Mouse (Mus musculus) heart, postnatal 10 days (tissue): ENCODE data around the gene Robo3. TPM values are rescaled to one million over a fixed set of nuclear protein-coding genes. Genes with fewer than 3 reads are reported as not detected.
A peak's percentile ranks its signal among the peaks of the same experiment; 100 is the strongest.

Experiments used
- DNase-seq, 2 experiments: peaks; one replicate each; pipeline ENCODE4 v3.0.0; 2021
- intact Hi-C: fragments of 180-260 bp; cut with DNase I; formaldehyde crosslinking; loops from one replicate; pipeline ENCODE4 v1.15.1; 2025
- total RNA-seq, 2 experiments: library from RNA; stranded (reverse); gene quantifications; 2 replicates each; pipeline ENCODE4 v1.2.3; 2021

The Robo3 gene
- total RNA-seq, 2 experiments from 2014 or later: not detected

DNA sequence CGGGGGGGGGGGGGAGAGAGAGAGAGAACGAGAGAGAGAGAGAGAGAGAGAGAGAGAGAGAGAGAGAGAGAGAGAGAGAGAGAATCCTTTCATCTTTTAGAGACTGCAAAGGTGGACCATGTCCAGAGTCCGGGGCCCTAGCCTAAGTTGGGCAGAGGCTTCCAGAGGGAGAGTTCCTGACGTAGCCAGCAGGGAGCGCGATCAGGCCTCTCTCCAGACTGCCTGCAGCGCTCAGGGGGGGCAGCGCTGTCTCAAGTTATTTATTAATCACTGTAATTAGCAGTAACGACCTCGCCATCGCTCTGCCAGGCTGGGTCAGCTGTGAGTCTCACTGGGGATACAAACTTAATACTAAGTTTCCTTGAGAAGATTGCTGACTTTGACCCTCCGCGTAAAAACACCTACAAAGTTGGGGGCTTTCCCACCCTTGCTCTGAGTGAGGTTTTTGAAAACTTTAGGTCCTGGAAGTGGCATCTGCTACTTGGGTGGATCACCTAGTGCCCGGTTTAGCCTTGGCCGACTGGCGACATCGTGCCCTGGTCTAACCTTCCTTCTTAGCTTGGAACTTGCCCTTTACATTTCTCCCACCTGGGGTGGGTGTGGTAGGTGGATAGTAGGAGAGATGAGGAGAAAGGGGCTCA is 900 bp downstream of the Robo3 start:
- peak; percentile 50 to 72 for DNase-seq
- intact Hi-C loops: no loop called here

DNA sequence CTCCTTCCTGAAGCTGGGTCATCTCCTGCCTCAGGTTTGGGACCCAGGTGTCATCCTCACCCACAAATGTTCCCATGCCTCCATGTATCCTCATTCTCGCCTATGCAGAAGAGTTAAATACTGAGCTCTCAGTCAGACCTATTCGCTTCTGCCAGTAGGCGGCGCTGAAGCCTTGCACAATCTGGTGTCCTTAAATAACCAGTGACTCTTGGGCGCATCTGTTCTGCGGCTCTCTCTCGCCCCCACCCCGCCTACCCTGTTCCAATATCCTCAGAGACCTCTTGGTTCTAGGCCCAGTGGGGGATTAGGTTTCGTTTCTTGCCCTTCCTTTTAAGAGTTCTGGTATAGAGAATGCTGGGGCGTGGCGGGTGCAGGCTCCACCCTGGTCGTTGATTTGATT is 2.5 kb downstream of the Robo3 start:
- intact Hi-C loops: loop anchor here (1.0 to 2.0 kb wide), 3 partner anchors 30 to 502 kb away; no protein-coding TSS in a partner anchor
- DNase-seq: peak; percentile 90 to 95

DNA sequence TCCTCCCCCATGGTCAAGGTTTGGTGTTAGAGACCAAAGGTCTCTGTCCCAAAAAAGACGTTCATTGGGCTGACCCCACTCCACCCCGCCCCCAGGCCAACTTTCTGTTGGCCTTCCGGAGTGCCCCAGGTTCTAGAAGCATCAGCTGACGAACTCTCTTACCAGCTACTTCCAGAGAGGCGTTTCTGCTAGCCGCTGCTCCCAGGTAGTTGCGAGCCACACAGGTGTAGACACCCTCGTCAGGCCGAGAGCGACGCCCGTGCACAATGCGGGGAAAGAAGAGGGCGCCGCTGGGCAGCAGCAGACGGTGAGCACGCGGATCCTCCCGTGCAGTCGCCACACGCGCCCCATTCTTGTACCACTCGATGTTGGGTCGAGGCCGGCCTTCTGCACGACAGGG is 3.7 kb downstream of the Robo3 start:
- DNase-seq: no peak
- intact Hi-C loops: no loop called here

DNA sequence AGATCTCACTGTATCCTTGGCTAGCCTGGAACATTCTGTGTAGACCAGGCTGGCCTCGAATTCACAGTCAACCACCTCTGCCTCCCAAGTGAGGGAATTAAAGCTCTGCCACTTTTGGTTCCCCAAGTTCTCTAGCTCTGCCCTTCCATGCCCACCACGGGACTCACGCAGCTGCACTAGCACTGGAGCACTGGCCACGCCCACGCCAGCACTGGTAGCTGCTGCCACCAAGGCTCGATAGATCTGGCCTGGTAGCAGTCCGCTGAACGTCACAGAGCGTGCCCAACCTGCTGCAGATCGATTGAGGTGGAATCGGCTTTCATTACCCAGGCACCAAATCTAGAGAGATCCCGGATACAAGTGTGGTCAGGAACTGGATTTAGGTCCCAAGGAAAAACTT is 11.8 kb downstream of the Robo3 start:
- intact Hi-C loops: no loop called here
- DNase-seq: no peak

DNA sequence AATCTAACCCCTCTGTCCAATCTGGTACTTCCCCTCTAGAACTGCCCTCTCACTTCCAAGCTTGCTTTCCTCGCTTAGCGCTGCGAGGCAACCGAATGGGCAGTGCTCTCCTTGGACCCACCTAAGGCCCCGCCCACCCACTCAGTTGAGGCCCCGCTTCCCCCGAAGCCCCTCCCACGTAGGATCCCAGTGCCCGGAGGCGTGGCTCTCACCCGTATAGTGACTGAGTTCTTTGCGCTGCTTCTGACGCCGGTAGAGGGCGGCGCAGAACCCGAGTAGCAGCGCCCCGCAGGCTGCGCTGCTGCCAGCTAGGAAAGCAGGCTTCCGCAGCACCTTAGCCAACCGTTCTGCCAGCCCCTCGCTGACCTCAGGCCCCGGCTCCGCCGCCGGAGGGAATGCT is 12.4 kb downstream of the Robo3 start:
- intact Hi-C loops: no loop called here
- DNase-seq: peak; percentile 84

DNA sequence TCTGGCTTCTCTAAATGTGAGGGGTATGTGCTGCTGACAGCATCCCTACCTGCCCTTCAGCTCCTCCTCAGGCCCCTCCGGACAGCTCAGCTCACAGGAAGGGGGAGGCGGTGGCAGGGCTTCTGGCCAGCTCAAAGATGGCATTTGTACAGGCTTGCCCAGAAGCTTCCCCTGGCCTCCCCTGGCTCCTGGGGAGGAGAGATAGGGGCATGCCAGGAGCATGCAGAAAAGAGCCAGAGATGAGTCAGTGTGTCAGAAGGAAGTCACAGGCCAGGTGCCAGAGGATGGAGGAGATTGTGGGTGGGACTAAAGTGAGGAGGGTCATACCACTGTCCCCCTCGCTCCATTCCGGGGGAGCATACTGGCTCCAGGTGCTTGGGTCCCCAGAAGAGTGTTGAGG is 14.3 kb downstream of the Robo3 start:
- DNase-seq: no peak
- intact Hi-C loops: loop anchor here (5.0 kb wide), 1 partner anchor 119 kb away; the partner anchor contains the start of gene Vsig2

DNA sequence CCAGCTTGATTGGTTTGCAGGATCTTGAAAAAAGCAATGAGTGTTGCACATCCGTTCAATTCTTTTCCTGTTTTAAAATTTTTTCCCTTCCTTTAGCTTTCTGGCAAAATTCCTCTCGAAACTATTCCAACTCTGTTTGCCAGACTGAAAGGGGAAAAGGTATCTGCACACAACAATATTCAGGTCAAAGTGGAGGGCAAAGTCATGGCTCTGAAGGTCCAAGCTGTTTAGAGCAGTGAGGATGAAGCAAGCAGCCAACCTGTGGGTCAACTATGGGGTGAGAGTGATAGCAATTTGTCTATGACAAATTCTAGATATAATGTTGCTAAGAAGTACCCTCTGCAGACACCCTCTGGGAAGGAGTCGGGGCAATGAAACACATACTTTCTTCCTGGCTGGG is 18.4 kb downstream of the Robo3 start:
- intact Hi-C loops: loop anchor here (5.0 kb wide), 1 partner anchor 123 kb away; the partner anchor contains the start of gene Vsig2
- no peak for DNase-seq

DNA sequence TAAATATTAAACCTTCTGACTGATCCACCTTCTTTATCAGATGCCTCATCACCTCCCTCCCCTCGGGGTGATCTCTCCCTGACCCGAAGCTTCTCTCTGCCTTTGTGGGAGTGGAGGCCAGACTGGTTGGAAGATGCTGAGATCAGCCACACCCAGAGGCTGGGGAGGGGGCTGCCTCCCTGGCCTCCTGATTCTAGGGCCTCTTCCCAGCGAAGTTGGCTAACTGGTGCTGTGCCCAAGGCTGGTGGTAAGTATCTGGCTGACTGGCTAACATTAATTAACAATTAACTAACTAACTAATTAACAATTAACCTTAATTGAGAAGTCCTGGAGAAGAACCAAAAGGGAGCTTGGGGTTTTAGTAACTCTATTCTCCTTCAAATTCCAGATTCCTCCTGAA is 20.1 kb downstream of the Robo3 start:
- intact Hi-C loops: no loop called here
- no peak for DNase-seq

DNA sequence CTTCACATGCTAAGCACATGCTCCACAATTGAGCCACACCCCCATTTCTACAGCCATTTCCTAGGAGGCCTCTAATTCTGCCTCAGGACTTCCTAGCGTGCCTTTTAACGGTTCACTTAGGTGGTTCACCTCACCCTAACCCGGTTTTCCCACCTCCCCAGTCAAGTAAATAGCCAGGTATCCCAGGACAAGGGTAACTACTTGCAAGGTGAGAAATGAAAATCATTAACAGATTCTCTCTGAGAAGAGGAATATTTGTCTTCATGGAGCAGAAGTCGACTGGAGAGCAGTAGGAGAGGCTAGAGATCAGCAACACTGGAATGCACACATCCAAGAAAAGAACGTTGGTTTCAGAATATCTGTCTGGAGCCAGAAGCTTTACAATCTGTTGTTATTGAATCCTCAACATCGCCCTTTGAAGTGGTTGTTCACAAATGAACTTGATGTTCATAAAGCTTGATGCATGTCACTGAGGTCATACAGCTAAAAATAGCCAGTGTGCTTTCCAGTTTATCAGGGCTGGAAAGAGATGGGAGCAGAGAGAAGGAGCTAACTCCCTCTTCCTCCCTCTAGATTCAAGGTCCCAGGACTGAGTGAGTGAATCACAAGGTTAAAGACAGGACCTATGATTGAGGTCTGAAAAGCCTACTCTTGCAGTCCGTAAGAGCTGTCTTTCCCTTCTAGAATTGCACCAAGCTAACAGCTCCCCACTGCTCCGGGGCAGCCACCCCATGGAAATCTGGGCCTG is 23.2 kb downstream of the Robo3 start:
- intact Hi-C loops: loop anchor here (5.0 kb wide), 1 partner anchor 137 kb away; no protein-coding TSS in a partner anchor
- no peak for DNase-seq

DNA sequence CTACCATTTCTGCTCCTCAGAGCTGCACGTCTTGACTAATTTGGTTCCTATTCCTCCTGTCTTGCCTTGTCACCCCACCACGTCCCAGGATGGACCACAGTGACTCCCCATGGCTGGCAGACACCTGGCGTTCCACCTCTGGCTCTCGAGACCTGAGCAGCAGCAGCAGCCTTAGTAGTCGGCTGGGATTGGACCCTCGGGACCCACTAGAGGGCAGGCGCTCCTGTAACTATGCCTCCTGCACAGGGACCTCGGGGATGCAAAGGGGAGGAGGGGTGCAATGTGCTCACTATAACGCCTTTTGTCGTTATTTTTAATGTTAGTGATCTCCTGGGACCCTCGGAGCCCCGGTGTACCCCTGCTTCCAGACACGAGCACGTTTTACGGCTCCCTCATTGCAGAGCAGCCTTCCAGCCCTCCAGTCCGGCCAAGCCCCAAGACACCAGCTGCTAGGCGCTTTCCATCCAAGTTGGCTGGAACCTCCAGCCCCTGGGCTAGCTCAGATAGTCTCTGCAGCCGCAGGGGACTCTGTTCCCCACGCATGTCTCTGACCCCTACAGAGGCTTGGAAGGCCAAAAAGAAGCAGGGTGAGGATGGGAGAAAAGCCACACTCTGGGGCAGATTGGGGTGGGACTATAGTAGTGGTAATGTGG is 25.1 kb downstream of the Robo3 start:
- peak; percentile 58 to 59 for DNase-seq
- intact Hi-C loops: loop anchor here (5.0 kb wide), 1 partner anchor 139 kb away; no protein-coding TSS in a partner anchor

DNA sequence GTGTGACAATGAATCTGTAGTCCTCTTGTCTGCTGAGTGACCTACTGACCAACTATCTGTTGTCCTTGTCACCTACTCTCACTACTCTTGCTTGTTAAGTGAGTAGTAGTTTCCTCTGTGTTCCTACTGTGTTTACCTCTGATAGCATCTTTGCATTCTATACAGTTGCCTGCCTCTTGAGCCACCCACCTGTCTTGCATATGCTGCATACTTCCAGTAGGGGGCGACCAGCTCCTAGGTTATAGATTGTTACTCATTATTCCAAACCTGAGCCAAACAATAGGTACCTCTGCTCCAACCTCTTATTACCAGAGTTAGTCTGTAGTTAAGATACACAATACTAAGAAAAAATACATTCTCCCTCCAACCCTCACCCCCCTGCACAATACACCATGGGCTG is 26.7 kb downstream of the Robo3 start:
- peak in 1 of 2 experiments; percentile 45 for DNase-seq
- intact Hi-C loops: loop anchor here (5.0 kb wide), 1 partner anchor 141 kb away; no protein-coding TSS in a partner anchor

DNA sequence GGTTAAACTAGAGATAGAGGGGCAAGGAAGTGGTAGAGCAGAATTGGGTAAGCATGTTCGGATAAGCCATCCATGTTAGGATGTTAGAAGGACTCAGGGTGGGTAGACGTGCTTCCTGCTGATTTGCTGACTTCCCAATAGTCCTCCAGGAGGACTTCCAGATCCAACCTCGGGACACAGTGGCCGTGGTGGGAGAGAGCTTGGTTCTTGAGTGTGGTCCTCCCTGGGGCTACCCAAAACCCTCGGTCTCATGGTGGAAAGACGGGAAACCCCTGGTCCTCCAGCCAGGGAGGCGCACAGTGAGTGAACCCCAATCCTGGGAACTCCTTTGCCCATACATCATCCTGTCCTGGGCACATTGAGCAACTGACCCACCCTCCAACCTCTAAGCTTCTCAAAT is 30.0 kb downstream of the Robo3 start:
- intact Hi-C loops: loop anchor here (2.0 to 5.0 kb wide), 3 partner anchors 18 to 56 kb away; partner anchors contain the start of gene Ccdc15
- DNase-seq: no peak

DNA sequence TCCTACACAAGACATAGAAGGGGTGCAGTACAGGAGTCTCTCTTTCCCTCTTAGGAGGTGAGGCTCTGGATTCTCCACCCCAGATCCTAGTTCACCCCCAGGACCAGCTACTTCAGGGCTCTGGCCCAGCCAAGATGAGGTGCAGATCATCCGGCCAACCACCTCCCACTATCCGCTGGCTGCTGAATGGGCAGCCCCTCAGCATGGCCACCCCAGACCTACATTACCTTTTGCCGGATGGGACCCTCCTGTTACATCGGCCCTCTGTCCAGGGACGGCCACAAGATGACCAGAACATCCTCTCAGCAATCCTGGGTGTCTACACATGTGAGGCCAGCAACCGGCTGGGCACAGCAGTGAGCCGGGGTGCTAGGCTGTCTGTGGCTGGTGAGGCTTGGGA is 30.5 kb downstream of the Robo3 start:
- intact Hi-C loops: loop anchor here (2.0 to 5.0 kb wide), 3 partner anchors 18 to 55 kb away; partner anchors contain the start of gene Ccdc15

DNA sequence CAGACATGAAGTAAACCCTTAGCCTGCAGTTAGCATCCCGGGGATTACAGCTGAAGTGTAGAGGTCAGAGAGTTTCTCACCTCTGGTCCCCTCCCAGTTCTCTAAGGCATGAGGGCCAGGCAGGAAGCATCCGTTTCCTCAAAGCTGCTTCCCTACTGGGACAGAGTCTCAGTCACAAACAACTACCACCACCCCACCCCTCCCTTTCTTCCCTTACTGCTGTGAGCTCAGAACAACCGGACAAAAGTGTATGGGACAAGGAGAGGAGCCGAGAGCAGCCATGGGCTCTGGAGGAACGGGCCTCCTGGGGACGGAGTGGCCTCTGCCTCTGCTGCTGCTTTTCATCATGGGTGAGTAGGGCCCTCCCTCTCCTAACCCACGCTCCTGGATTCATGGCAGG is 31.2 kb downstream of the Robo3 start, which contains the start of gene Robo4:
TSS of gene Robo4 (plus strand) at position 96 of the 400 bp plus-strand sequence.
- intact Hi-C loops: loop anchor here (2.0 to 5.0 kb wide), 3 partner anchors 17 to 55 kb away; partner anchors contain the start of gene Ccdc15
- DNase-seq: peak; percentile 36 to 44

More for the DNA sequence above, 30.5 kb downstream of the Robo3 start:
- DNase-seq: no peak

DNA sequence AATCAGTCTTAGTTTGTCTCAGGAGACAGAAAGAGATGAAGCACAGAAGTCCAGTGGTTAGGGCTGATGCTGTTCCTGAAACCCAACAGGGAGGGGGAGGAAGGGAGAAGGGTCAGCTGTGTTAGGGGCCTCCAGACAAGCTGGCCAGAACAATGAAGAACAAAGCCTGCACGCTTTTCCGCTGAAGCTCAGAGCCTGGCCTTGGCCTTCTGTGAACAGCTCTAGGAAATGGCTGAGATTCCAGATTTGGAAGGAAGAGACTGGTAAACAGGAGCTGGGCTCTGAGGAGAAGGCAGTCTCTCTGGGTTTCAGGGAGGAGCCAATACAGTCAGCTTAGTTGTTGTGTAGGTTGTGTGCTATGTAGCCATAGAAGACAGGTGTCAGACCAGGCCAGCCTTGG is 32.5 kb downstream of the Robo3 start:
- intact Hi-C loops: loop anchor here (5.0 kb wide), 1 partner anchor 53 kb away; the partner anchor contains the start of gene Ccdc15
- DNase-seq: peak in 1 of 2 experiments; percentile 46

DNA sequence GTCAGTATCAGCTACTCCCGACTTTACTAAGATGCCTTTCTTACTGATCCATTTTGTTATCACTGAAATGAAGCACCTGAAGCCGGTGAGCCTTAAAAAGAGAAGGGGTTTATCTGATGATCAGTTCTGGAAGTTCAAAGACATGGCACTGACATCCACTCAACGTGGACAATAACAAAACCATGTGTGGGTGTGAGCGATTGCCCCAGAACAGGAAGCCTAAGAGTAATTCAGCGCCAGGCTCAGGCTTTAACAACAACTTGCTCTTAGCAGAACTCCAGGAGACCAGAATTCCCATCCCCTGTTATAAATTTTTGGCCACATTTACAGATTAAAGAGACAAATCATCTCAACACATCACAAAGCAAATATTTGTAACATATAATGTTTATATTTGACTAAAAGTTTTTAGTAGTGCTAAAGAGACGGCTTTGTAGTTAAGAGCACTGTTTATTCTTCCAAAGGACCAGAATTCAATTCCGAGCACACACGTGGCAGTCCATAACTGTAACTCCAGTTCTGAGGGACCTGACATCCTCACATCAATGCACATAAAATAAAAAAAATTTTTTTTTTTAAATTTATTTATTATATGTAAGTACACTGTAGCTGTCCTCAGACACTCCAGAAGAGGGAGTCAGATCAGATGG is 39.4 kb downstream of the Robo3 start:
- intact Hi-C loops: no loop called here
- DNase-seq: no peak

DNA sequence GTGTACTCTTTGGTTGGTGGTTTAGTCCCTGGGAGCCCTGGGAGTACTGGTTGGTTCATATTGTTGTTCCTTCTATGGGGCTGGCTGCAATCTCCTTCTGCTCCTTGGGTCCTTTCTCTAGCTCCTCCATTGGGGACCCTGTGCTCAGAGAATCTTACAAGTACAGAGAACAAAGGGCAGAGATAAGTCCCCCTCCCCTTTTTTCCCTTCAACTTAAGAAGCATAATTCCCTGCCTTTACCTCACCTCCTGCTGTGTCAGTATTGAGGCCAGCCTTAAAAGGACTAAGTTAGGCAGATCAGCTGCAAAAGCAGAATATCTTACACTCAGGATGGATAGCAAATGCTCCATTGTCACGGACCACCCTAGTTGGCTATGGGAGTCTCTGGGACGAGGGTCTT is 41.0 kb downstream of the Robo3 start:
- intact Hi-C loops: no loop called here
- no peak for DNase-seq

DNA sequence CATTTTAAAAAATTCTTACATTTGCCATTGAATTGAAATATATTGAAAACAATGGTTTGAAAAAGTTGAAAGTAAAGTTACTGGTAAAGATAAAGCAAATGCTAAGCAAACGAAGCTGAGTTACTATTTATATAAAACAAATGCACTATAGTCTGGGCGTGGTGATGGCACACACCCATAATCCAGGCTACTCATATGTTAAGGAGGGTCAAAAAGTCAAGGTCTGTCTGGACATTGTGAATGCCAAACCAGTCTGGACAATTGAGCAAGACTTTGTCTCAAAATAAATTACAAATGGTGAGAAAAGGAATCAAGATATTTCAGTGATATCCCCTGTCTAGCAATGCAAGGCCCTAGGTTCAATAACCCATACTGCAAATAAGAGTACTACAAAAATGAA is 42.2 kb downstream of the Robo3 start:
- intact Hi-C loops: no loop called here
- DNase-seq: no peak

DNA sequence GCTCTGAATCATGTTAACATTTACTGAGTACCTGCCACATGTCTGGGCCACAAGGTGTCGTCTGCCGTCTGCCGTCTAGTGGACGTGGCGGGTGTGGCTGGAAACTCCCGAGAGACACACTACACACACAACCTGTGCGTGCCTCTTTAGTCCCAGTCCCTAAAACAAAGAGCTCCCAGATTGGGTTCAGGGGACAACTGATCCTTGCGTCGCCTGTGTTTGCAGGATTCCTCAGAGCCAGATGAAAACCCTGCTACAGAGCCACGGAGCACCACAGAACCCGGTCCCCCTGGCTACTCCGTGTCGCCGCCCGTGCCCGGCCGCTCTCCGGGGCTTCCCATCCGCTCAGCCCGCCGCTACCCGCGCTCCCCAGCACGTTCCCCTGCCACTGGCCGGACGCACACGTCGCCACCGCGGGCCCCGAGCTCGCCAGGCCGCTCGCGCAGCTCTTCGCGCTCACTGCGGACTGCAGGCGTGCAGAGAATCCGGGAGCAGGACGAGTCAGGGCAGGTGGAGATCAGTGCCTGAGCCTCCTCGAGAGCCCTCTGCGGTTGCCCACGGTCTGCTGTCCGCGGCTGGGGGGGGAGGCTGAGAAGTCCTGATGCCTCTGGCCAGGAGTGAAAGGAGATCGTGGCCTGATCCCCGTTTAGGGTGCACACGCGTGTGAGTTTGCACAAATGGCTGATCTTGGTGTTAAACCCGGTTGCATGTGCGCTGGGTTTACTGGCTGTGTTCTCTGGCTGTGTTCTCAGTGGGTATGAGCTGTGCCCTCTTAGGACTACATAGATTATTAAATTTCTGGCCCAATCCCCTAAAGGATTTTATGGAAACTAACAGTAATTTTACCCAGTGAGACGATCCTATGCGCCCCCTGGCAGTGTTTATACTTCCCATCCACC is 48.5 kb downstream of the Robo3 start:
- DNase-seq: peak; percentile 41 to 53
- intact Hi-C loops: loop anchor here (2.0 kb wide), 1 partner anchor 18 kb away; no protein-coding TSS in a partner anchor
